Mouse (Mus musculus): Measurements from ENCODE around the gene Kcnj15.

DNA sequence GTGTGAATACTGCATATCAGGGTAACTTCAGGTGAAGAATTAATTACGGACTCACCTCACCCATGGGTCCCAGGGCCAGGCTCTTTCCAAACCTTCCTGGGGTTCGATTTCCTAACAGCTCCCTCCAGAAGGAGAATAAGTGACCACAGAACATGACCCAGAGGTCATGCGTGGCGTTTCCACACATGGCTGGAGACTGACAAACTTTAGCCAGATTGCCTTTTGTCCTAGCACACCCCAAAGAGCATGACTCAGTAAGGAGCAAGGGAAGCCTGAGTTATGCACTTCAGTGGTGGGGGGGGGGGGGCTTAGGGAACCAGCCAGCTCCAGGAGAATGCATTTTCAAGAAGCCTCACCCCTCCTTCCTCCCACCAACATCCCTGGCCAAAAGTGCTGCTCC, 2.1 kb downstream of the Kcnj15 start:
- TF ChIP-seq POLR2A (IDR thresholded peaks at IDR 0.05; ENCODE audit: borderline replicate concordance, extremely low read depth, insufficient read depth, insufficient read length, poor library complexity, severe bottlenecking) (no peak), CTCF (IDR thresholded peaks at IDR 0.05; ENCODE audit: borderline replicate concordance, extremely low read depth, insufficient read depth, insufficient read length) (no peak)

Data from brain, embryonic 14.5 days (tissue).